Mouse (Mus musculus): Measurements from ENCODE around the gene Spata21.

Spata21 gene

DNA sequence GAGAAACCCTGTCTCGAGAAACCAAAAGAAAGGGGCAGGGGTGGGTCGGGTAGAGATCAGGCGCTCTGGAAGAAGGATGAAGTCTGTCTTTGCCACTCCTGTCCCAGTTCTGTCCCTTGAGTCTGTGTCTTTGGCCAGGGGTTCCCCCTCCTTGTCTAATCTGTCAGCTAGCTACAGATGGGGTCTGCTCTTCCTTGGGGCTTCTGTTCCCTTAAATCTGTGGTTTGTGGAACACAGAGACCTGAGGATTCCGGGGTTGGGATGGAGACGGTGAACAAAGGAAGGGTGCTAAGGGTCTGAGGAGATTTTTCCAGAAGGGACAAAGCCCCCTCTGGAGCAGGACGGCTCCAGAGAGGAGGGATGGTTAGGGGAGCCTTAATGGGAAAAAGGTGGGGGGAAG is at the start of gene Spata21:
Spata21 (plus strand) TSS at position 301 of the 400 bp plus-strand sequence.
- in situ Hi-C loops (cut with MboI; ENCODE audit: low sequenced_read_pairs): no loop called here

- in situ Hi-C loops (cut with MboI; ENCODE audit: low sequenced_read_pairs): no loop called here
Measured at GRCm38 (mm10) chr4:141041117-141041516, 47.0 kb upstream of the Spata21 start.

GRCm38 (mm10) chr4:141044816-141045215 is 43.3 kb upstream of the Spata21 start:
- in situ Hi-C loops (cut with MboI; ENCODE audit: low sequenced_read_pairs): no loop called here

DNA sequence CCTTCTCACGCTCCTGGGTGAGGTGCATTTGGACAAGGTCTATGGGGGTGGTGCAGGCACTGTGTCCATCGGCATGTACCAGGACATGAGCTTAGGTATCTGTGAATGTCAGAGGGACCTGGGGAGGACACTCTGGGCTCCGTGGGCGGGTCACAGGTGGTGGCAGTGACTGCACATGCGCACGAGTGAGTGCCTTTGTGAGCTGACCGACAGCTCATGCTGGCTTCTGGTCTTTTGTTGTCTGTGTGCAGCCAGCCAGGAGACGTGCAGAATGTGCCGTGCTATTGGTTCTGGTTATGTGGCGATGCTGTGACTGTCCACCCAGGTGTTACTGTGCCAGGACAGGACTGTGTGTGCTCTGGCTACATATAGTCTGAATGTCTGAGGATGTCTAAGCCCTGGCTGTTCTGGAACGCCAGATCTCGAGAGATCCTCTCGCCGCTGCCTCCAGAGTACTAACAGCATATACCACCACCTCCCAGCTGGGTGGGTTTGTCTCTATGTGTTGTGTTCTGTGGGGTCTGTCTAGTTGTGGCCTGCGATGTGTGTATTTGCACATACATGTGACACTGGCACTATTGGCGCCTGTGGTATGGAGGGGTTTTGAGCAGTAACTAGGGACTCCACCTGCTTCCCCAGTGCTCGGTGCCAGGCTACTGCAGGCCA is 39.2 kb upstream of the Spata21 start:
- in situ Hi-C loops (cut with MboI; ENCODE audit: low sequenced_read_pairs): no loop called here

DNA sequence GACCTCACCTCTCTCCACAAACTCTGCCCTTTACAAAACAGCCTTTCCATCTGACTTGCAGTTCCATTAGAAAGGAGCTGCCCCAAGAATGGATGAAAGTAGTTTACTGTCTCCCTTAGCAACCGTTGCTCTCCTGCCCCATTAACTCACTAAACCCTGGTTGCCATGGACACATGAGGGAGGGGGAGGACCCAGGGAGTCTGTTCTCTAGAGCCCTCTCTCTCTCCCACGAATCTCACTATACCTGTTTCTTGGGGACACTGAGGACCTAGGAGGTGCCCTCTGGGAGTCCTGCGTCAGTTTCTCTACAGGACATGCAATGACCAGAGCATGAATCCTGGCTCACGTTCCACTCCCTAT is 38.7 kb upstream of the Spata21 start:
- in situ Hi-C loops (cut with MboI; ENCODE audit: low sequenced_read_pairs): no loop called here

GRCm38 (mm10) chr4:141052442-141052841 is 35.7 kb upstream of the Spata21 start:
- in situ Hi-C loops (cut with MboI; ENCODE audit: low sequenced_read_pairs): no loop called here

DNA sequence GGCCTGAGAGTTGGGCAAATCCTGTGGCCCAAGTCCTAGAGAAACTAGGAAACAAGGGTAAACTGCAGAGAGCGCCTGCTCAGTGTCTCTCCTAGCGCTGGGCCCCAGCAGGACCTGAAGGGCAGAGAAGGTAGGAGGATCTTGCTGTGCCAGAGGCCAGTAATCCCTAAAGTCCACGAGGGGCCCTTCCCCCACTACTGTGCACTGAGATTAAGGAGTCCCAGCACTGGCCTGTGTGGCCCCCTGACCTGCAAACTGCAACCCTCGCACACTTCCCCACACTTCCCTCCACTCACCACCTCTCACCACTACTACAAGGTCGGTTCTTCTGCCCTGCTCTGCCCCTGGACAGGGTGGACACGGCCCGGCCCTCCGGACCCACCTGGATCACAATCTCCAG is 35.0 kb upstream of the Spata21 start:
- in situ Hi-C loops (cut with MboI; ENCODE audit: low sequenced_read_pairs): no loop called here

- in situ Hi-C loops (cut with MboI; ENCODE audit: low sequenced_read_pairs): no loop called here
Measured at GRCm38 (mm10) chr4:141053568-141054161, 34.5 kb upstream of the Spata21 start.

- in situ Hi-C loops (cut with MboI; ENCODE audit: low sequenced_read_pairs): no loop called here
Measured at GRCm38 (mm10) chr4:141056970-141057369, 31.2 kb upstream of the Spata21 start.

DNA sequence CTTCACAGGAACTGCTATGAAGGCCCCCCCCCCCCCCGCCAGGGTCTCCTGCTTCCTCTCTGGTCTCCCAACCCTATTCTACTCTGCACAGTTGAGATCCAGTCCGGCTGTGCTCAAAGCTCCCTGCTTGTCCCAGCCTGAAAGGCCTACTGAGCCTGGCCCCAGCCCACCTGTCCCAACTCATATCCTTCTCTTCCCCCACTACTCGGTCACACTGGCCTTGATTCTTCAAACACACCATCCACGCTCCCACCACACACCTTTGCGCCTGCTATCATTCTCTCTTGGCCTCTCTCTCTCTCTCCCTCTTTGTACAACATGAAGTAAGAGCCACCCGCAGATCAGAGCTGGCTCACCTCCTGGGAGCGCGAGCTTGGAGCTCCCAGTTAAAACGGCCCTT is 29.3 kb upstream of the Spata21 start:
- in situ Hi-C loops (cut with MboI; ENCODE audit: low sequenced_read_pairs): no loop called here

DNA sequence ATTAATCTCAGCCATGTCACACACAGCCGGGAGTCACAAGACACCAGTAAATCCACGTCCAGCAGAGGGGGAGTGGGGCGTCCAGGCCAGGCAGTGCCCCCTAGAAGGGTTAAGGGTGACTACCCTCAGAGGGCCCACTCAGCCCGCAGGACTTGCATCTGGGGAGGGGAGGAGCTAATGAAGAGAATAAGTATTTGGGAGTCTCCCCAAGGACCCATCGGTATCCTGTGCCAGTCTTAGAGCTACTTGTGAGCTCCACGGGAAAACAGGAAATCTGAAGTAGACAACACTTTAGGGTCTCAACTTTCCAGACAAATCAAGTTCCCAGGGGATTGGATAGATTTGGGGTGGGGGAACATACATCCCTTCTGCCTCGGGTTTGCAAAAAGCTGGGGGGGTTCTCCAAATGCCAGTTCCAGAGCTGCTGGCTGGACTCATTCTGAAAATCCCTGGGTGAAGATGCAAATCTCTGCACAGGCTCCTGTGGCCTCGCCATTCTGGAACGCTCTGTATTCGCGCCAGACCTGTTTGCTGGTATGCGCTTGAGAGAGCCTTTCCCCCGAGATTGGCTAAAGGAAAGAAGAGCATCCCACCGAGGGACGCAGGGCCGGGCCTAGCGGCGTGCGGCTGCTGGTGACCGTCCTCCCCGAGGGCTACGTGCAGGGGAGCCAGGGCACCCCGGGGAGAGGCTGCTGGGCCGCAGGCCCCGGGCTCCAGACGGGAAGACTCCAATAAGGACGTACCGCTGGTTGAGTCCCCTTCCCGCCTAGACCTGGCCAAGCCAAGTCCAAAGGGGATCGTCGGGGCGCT is 28.3 kb upstream of the Spata21 start:
- in situ Hi-C loops (cut with MboI; ENCODE audit: low sequenced_read_pairs): no loop called here

GRCm38 (mm10) chr4:141060426-141061301 is 27.5 kb upstream of the Spata21 start, which contains the start of gene Crocc:
Gene Crocc (minus strand): TSS chr4:141060550.
- in situ Hi-C loops (cut with MboI; ENCODE audit: low sequenced_read_pairs): no loop called here

- in situ Hi-C loops (cut with MboI; ENCODE audit: low sequenced_read_pairs): no loop called here
Measured at GRCm38 (mm10) chr4:141064104-141064659, 24.0 kb upstream of the Spata21 start.

- in situ Hi-C loops (cut with MboI; ENCODE audit: low sequenced_read_pairs): no loop called here
Measured at GRCm38 (mm10) chr4:141065123-141065522, 23.0 kb upstream of the Spata21 start.

DNA sequence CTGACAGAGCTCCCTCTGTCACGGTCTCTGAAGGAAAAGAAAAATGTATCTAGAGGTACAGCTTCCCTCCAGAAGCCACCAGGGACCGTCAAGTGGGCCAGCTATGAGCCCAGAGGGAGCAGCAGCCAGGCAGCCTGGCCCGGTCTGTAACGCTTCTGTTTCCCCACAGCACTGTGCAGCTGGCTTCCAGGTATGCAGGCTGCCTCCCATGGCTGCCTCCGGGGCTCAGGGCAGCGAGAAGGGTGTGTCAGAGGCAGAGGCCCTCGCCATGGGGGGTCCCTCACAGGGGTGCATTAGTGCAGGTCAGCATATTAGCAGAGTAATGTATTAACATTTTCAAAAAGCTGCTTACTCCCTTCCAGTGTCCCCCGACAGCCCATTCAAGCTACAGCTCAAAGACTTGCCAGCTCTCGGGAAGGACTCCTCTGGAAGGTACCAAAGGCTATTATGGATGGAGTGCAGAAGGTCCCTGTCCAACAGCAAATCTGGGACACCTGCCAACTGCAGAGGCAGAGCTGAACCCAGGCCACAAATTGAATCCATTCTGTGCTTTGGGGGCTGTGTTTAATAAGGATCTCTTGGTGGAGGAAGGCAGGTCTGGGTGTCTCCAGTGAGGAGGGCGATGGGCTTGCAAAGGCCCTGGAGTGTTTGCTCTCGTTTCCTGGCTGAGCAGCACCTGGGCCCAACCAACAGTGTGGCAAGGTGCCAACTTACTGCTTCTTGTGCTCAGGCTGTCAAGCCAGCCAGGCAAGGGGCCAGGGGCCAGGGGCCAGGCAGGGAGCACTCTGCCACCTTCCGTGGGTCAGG is 21.2 kb upstream of the Spata21 start:
- in situ Hi-C loops (cut with MboI; ENCODE audit: low sequenced_read_pairs): no loop called here

DNA sequence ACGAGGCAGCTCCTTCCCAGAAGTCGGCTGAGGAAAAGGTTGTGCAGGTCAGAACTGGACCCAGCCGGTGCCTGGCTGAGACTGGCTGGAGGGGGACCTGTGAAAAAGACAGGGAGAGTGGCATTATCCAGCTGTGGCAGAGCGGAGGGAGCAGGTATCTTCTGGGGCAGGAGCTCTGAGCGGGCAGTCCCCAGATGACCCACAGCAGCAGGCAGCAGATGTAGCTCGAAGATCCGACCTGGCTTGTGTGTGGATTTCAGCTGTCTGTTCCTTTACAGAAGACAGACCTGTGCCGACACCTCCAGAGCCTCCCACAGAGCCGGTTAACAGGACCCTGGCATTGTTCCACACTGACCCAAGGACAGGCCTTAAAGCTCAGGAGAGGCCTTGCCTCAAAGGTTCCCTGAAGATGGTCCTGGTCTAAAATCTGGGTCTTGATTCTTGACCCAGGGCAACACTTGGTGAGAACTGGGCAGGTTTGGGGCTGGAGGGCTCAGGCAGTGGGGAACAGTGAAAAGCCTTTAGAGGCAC is 20.6 kb upstream of the Spata21 start:
- in situ Hi-C loops (cut with MboI; ENCODE audit: low sequenced_read_pairs): no loop called here

DNA sequence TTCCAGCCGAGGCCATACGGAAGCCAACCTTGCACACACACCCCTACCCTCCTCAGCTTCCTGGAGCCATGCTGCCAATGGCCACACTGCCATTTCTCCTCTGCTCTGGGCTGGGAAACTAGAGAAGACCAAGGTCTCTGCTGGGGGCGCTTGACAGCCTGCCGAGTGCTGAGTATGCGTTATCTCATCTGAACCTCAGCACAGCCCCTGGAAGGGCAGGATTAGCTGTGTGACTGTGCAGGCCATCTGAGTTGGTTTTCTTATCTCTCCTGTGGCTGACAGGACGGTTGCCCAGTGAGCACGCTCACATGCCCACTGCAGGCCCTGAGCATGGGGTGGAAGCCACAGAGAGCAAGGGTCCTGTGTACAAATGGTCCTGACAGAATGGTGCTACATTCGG is 19.5 kb upstream of the Spata21 start:
- in situ Hi-C loops (cut with MboI; ENCODE audit: low sequenced_read_pairs): no loop called here

- in situ Hi-C loops (cut with MboI; ENCODE audit: low sequenced_read_pairs): no loop called here
Measured at GRCm38 (mm10) chr4:141069731-141070130, 18.4 kb upstream of the Spata21 start.

- in situ Hi-C loops (cut with MboI; ENCODE audit: low sequenced_read_pairs): no loop called here
Measured at GRCm38 (mm10) chr4:141072502-141072901, 15.6 kb upstream of the Spata21 start.

DNA sequence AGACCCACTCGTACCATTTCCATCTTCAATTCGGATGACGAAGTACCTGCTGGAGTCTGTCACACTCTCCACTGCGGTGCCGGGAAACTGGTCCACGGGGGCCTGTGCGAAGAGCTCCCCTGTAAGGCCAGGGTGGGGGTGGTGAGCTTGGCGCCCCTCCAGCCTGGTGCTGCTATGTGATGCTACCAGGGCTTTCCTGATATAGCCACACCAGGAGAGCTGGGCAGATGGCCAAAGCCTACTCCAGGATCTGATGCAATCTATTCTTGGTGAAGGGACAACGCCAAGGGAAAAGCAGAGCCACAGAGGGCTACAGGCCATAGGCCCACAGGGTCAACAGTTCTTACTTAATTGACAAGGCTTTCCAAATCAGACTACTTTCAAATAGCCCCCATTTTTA is 14.5 kb upstream of the Spata21 start:
- in situ Hi-C loops (cut with MboI; ENCODE audit: low sequenced_read_pairs): no loop called here
